Mouse (Mus musculus): ENCODE measurements around the gene Ticrr.

The Ticrr gene

DNA sequence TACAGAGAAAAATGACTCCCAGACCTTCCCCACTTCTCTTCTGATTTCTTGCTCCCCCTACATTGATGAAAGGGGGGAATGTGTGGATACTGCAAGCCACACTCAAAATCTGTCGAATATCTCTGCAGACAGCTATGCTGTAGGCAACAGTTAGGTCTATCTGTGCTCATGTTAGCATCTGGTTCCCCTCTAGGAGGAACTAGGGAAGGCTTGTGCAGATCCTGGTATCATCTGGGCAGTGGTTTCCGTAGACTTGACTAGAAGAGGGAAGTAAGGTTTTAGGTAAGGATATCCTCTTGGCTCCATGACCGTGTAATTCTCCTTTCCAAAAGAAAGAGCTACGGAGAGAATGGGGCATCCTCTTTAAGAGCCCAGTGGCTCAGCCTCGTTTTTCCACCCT is 84.6 kb downstream of the Ticrr start:
- no peak for DNase-seq (ENCODE audit: low spot score in 2 of 2)

- DNase-seq (ENCODE audit: low spot score in 2 of 2) = no peak
Observed at GRCm38 (mm10) chr7:79747659-79748058, 87.7 kb downstream of the Ticrr start.

All from spleen, postnatal 36 days (tissue).